Mouse (Mus musculus) heart, embryonic 11.5 days (tissue): ENCODE results near the gene Fbxl17. TPM values are rescaled to one million over a fixed set of nuclear protein-coding genes. Genes with fewer than 3 reads are reported as not detected.

Source experiments
- ATAC-seq: fragments of 200-750 bp; cut with Nextera tagmentation; replicated peaks from 2 replicates; pipeline ENCODE4 v1.8.0; 2017; ENCODE audit warnings: moderate library complexity; ENCODE audit not compliant: insufficient number of reproducible peaks, low FRiP score, low TSS enrichment
- H3K27ac ChIP-seq: fragments of 300-500 bp; sonication (generic); 2 replicates; pipeline ENCODE4 v1.5.1; 2014; ENCODE audit warnings: mild to moderate bottlenecking, low read depth, low read length
- H3K27me3 ChIP-seq: fragments of 300-500 bp; sonication (generic); 2 replicates; pipeline ENCODE4 v1.6.1; 2014; ENCODE audit warnings: mild to moderate bottlenecking, low read length, mixed read lengths; ENCODE audit not compliant: control insufficient read depth, insufficient read depth
- H3K36me3 ChIP-seq: fragments of 300-500 bp; sonication (generic); 2 replicates; pipeline ENCODE4 v1.6.1; 2014; ENCODE audit warnings: mild to moderate bottlenecking, low read length, moderate library complexity, mixed read lengths; ENCODE audit not compliant: control insufficient read depth, insufficient read depth
- H3K4me1 ChIP-seq: fragments of 300-500 bp; sonication (generic); 2 replicates; pipeline ENCODE4 v1.6.1; 2014; ENCODE audit warnings: low read length; ENCODE audit not compliant: control insufficient read depth, insufficient read depth
- H3K4me2 ChIP-seq: fragments of 300-500 bp; sonication (generic); 2 replicates; pipeline ENCODE4 v1.6.1; 2014; ENCODE audit warnings: mild to moderate bottlenecking, moderate library complexity
- H3K4me3 ChIP-seq: fragments of 300-500 bp; sonication (generic); 2 replicates; pipeline ENCODE4 v1.5.1; 2014; ENCODE audit warnings: low read depth, low read length
- H3K9ac ChIP-seq: fragments of 300-500 bp; sonication (generic); 2 replicates; pipeline ENCODE4 v1.6.1; 2014; ENCODE audit warnings: mild to moderate bottlenecking, low read depth, low read length, moderate library complexity
- H3K9me3 ChIP-seq: fragments of 300-500 bp; sonication (generic); replicated peaks from 2 replicates; pipeline ENCODE4 v1.6.1; 2016; ENCODE audit warnings: low read length; ENCODE audit not compliant: control insufficient read depth
- WGBS: fragments of 180-500 bp; shearing (Covaris S2); extraction: QIAGEN DNeasy Blood & Tissue Kit; methylation state at CpG from one replicate; pipeline ENCODE4 v1.1.7; 2014; ENCODE audit not compliant: insufficient replicate concordance; 5-methylcytosine and 5-hydroxymethylcytosine counted together
- polyA plus RNA-seq: library from polyadenylated mRNA; unstranded; fragments of >200 nt; fragmentation: Nextera tagmentation; extraction: Ambion mirVana; gene quantifications from 2 replicates; pipeline ENCODE4 v1.2.1, GENCODE M21; 2014

Fbxl17 gene
- polyA plus RNA-seq, 1 experiment from 2014 or later: 6.4 TPM

- Histone ChIP-seq H3K4me3 (no peak overlapping the region), H3K36me3 (no peaks in the 10 kb centered on the region), H3K9me3 (no peaks in the 10 kb centered on the region), H3K27ac (no peak overlapping the region), H3K4me1 (no peaks in the 10 kb centered on the region; the same call in 1 of the 2 replicates), H3K27me3 (no peaks in the 10 kb centered on the region), H3K4me2 (no peak overlapping the region), H3K9ac (no peak overlapping the region)
- no peak for ATAC-seq
Measured at GRCm38 (mm10) chr17:63403801-63404415, 95.9 kb downstream of the Fbxl17 start.

- H3K36me3 ChIP-seq: no peaks in the 10 kb centered on the region
- no peak overlapping the region for H3K9ac ChIP-seq
- H3K9me3 ChIP-seq: no peaks in the 10 kb centered on the region
- H3K27ac ChIP-seq: no peak overlapping the region
- no peak for ATAC-seq
- no peaks in the 10 kb centered on the region; the same call in none of the 2 replicates for H3K4me1 ChIP-seq
- no peaks in the 10 kb centered on the region for H3K27me3 ChIP-seq
- 76% methylated on average over 13 of the region's 13 CpGs for WGBS
- H3K4me2 ChIP-seq: no peak overlapping the region
- H3K4me3 ChIP-seq: no peak overlapping the region
Measured at GRCm38 (mm10) chr17:63402741-63403681, 96.8 kb downstream of the Fbxl17 start.

DNA sequence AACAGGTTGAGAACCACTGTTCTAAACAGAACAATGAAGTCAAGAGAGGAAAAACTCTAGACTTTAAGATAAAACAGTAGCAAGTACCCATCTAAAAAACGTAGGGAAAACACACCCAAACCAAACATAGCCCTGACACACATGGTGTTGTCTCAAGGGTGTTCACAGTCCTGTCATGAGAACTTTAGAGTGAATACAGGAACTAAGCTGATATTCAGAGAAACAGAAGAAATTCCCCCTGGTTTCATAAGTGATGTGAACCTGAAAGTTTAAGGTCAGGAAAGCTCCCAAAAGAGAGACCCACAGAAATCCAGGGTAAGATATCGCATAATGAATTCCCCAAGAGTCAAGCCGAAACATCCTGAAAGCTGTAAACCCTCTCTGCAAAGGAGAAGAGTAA, 97.6 kb downstream of the Fbxl17 start:
- Histone ChIP-seq H3K27me3 (no peaks in the 10 kb centered on the region), H3K36me3 (no peaks in the 10 kb centered on the region), H3K9ac (no peak overlapping the region), H3K4me1 (no peaks in the 10 kb centered on the region; the same call in none of the 2 replicates), H3K4me2 (no peak overlapping the region), H3K27ac (no peak overlapping the region), H3K9me3 (no peaks in the 10 kb centered on the region), H3K4me3 (no peak overlapping the region)
- no peak for ATAC-seq
- 61% methylated on average over 3 of the region's 3 CpGs for WGBS

DNA sequence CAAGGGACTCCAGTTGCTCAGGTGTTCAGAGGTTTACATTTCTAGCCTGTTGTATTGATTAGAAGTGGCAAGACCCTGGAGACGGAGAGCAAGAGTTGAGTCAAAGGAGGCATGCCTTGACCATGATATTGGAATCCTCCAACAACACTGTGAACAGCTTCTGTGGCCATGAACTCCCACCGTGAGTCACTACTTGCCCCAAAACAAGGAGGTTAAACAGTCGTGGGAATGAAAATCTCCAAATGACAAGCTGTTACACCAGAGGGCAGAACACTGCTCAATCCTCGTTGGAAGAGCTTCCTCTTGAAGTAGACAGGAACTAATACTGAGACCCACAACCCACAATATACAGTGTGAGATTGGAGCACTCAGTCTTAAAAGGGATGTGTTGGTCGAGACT, 99.2 kb downstream of the Fbxl17 start:
- WGBS: 73% methylated on average over 5 of the region's 5 CpGs
- no peak overlapping the region for H3K4me2 ChIP-seq
- no peak overlapping the region for H3K27ac ChIP-seq
- no peaks in the 10 kb centered on the region for H3K9me3 ChIP-seq
- no peaks in the 10 kb centered on the region for H3K27me3 ChIP-seq
- no peak overlapping the region for H3K9ac ChIP-seq
- no peaks in the 10 kb centered on the region; the same call in none of the 2 replicates for H3K4me1 ChIP-seq
- no peak for ATAC-seq
- no peaks in the 10 kb centered on the region for H3K36me3 ChIP-seq
- no peak overlapping the region for H3K4me3 ChIP-seq

- H3K9me3 ChIP-seq: no peaks in the 10 kb centered on the region
- H3K9ac ChIP-seq: no peak overlapping the region
- H3K27me3 ChIP-seq: no peaks in the 10 kb centered on the region
- WGBS: 90% methylated on average over 8 of the region's 8 CpGs
- no peak for ATAC-seq
- H3K4me3 ChIP-seq: no peak overlapping the region
- H3K4me1 ChIP-seq: no peaks in the 10 kb centered on the region; the same call in none of the 2 replicates
- H3K27ac ChIP-seq: no peak overlapping the region
- H3K4me2 ChIP-seq: no peak overlapping the region
- no peaks in the 10 kb centered on the region for H3K36me3 ChIP-seq
Measured at GRCm38 (mm10) chr17:63399816-63400215, 100.0 kb downstream of the Fbxl17 start.

- no peaks in the 10 kb centered on the region for H3K36me3 ChIP-seq
- ATAC-seq: no peak
- no peak overlapping the region for H3K9ac ChIP-seq
- no peaks in the 10 kb centered on the region for H3K9me3 ChIP-seq
- H3K27ac ChIP-seq: no peak overlapping the region
- H3K4me3 ChIP-seq: no peak overlapping the region
- no peaks in the 10 kb centered on the region for H3K4me1 ChIP-seq
- H3K27me3 ChIP-seq: no peaks in the 10 kb centered on the region
- 79% methylated on average over 4 of the region's 4 CpGs for WGBS
- H3K4me2 ChIP-seq: no peak overlapping the region
Measured at GRCm38 (mm10) chr17:63391506-63391905, 108.3 kb downstream of the Fbxl17 start.

DNA sequence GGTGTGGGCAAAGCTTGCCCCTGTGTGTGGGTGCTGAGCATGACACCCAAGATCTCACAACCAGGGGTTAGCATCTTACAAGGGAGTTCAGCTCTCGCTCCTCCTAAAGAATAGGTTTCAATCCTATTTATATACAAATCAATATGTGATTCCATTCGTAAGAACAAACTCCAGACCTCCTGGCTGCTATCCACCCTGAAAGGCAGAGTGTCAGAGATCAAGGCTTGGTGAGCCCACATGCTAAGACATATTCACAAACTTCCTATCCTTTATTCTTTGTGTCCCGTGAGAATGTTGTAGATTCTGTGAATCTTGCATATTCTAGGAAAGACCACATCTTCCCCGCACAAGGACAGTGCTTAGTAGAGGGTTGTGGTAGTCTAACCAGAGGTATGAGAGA, 108.9 kb downstream of the Fbxl17 start:
- H3K4me3 ChIP-seq: no peak overlapping the region
- no peaks in the 10 kb centered on the region for H3K36me3 ChIP-seq
- no peaks in the 10 kb centered on the region for H3K27me3 ChIP-seq
- 81% methylated on average over 4 of the region's 4 CpGs for WGBS
- H3K4me2 ChIP-seq: no peak overlapping the region
- H3K9ac ChIP-seq: no peak overlapping the region
- no peak overlapping the region for H3K27ac ChIP-seq
- no peaks in the 10 kb centered on the region for H3K9me3 ChIP-seq
- no peaks in the 10 kb centered on the region for H3K4me1 ChIP-seq
- no peak for ATAC-seq

DNA sequence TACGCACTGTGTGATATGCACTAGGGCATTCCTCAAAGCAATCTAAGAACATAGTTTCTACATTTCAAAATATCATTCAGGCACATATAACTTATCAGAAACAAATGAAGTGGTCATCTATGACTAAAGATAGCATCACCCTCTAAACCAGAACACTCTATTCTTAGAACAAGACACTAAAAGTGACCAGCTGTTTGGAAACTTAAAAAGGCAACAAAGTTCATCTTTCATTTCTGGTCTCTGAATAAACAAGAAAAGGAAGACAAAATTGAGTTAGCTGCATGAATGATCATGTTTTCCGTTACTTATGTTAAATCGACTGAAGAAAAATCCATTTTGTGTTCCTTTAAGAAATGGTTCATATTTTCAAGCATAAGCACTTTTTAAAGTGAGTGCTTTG, 128.8 kb downstream of the Fbxl17 start:
- no peaks in the 10 kb centered on the region for H3K27me3 ChIP-seq
- no peak overlapping the region for H3K9ac ChIP-seq
- no peaks in the 10 kb centered on the region for H3K9me3 ChIP-seq
- H3K27ac ChIP-seq: no peak overlapping the region
- 76% methylated on average over 3 of the region's 3 CpGs for WGBS
- no peak overlapping the region for H3K4me3 ChIP-seq
- peaks cover 10% of the 10 kb centered on the region for H3K4me1 ChIP-seq
- ATAC-seq: no peak
- H3K4me2 ChIP-seq: no peak overlapping the region
- no peaks in the 10 kb centered on the region for H3K36me3 ChIP-seq
